Mouse (Mus musculus): ENCODE measurements at regions not wholly inside any gene's neighbourhood (a gene's known extent, or its start where the extent isn't known, plus 50 kb on each side); places are given as distances from the start of the nearest gene placed in this dataset.

GRCm38 (mm10) chr16:22716306-22716830 is 59.3 kb upstream of the Dgkg start:
- ATAC-seq (ENCODE audit: low FRiP score, low read depth) = no peak
- Histone ChIP-seq H3K4me3 (no peak overlapping the region), H3K27me3 (0 out of 2 replicates have a peak, but pooled peaks cover 6% of the 10 kb centered on the region), H3K4me2 (replicated peaks) (no peak overlapping the region), H3K36me3 (no peaks in the 10 kb centered on the region), H3K9ac (replicated peaks) (no peak overlapping the region), H3K4me1 (no peaks in the 10 kb centered on the region), H3K9me3 (no peaks in the 10 kb centered on the region), H3K27ac (replicated peaks) (no peak overlapping the region)
- WGBS = 90% methylated on average over 8 of the region's 8 CpGs

- H3K27me3 ChIP-seq = no peaks in the 10 kb centered on the region
- ATAC-seq (ENCODE audit: low FRiP score, low read depth) = no peak
- H3K4me3 ChIP-seq = no peak overlapping the region
- H3K9ac ChIP-seq (replicated peaks) = no peak overlapping the region
- 93% methylated on average over 2 of the region's 2 CpGs for WGBS
- no peaks in the 10 kb centered on the region for H3K4me1 ChIP-seq
- no peaks in the 10 kb centered on the region for H3K36me3 ChIP-seq
- no peak overlapping the region for H3K27ac ChIP-seq (replicated peaks)
- no peaks in the 10 kb centered on the region for H3K9me3 ChIP-seq
- H3K4me2 ChIP-seq (replicated peaks) = no peak overlapping the region
These were observed 57.3 kb upstream of the Dgkg start for GRCm38 (mm10) chr16:22714315-22714714.

DNA sequence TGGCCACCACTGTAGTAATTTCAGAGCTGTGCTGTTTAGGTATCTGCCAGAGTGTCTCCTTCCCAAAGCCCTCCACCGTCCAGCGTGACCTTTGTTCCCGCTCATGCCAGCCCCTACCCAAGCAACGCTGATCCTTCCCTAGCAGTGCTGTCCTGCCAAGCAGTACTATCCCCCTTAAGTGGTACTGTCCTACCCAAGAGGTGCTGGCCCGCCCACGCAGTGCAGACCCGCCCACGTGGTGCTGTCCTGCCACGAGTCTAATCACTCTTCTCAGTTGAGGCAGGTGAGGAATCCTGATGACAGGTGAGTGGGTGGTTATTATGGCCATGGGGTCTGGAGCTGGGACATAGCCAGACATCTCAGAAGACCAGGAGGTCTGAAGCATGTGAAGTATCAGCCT is 51.7 kb upstream of the Dgkg start:
- Histone ChIP-seq H3K4me1 (no peaks in the 10 kb centered on the region), H3K36me3 (no peaks in the 10 kb centered on the region), H3K27ac (replicated peaks) (no peak overlapping the region), H3K9ac (replicated peaks) (no peak overlapping the region), H3K4me3 (no peak overlapping the region), H3K27me3 (no peaks in the 10 kb centered on the region), H3K9me3 (no peaks in the 10 kb centered on the region), H3K4me2 (replicated peaks) (no peak overlapping the region)
- 83% methylated on average over 9 of the region's 9 CpGs for WGBS
- ATAC-seq (ENCODE audit: low FRiP score, low read depth) = no peak
